In genomic region chr11:116004840-116005700, GRCm38 (mm10) we compare ENCODE assay signal across 8 mouse cellular contexts. TPM values are rescaled to one million over a fixed set of nuclear protein-coding genes. Genes with fewer than 3 reads are reported as not detected.
DNase-seq lines count a peak whose midpoint lies in the region; ATAC-seq and TF ChIP-seq lines count a peak whose summit lies in the region.

No protein-coding gene starts in this region.

- peak overlapping the region; percentile 67 for H3K9ac ChIP-seq in intestine, embryonic 16.5 days (ENCODE audit: low read depth, low read length)
- peak overlapping the region; percentile 55 for H3K9ac ChIP-seq in liver, adult 2 months (ENCODE audit: low read depth, low read length)
- peak overlapping the region; percentile 52; the same call in 1 of the 2 replicates for H3K9ac ChIP-seq in midbrain, postnatal 0 days (replicated peaks; ENCODE audit: low read length, poor library complexity, severe bottlenecking)

- H3K9me3 ChIP-seq in intestine, embryonic 16.5 days (ENCODE audit: control insufficient read depth, low read length): no peaks in the 10 kb centered on the region
- no peaks in the 10 kb centered on the region for H3K9me3 ChIP-seq in midbrain, postnatal 0 days (ENCODE audit: low read length)

- ATAC-seq in granulocyte monocyte progenitor cell, adult 5-6 weeks (replicated peaks; ENCODE audit: poor library complexity, severe bottlenecking): peak; percentile 85
- ATAC-seq in intestine, embryonic 16.5 days: peak; percentile 83
- ATAC-seq in midbrain, postnatal 0 days (ENCODE audit: low FRiP score): peak; percentile 72

- H3K27ac ChIP-seq in intestine, embryonic 16.5 days (ENCODE audit: low read length): peak overlapping the region; percentile 96
- peak overlapping the region; percentile 77 for H3K27ac ChIP-seq in liver, adult 2 months (replicated peaks; ENCODE audit: insufficient read depth, low read depth, low read length)
- H3K27ac ChIP-seq in midbrain, postnatal 0 days (ENCODE audit: low read depth, low read length): peak overlapping the region; percentile 55

- TF ChIP-seq CTCF in liver, adult 2 months (IDR thresholded peaks at IDR 0.05; ENCODE audit: low read depth, low read length): peak; percentile 63
- TF ChIP-seq CTCF in midbrain, postnatal 0 days (IDR thresholded peaks at IDR 0.05): peak; percentile 72

- H3K36me3 ChIP-seq in intestine, embryonic 16.5 days (ENCODE audit: control insufficient read depth, insufficient read depth, low read length): peaks cover 12% of the 10 kb centered on the region; the same call in 1 of the 2 replicates
- H3K36me3 ChIP-seq in liver, adult 2 months (ENCODE audit: control insufficient read depth, insufficient read depth, low read length): no peaks in the 10 kb centered on the region
- H3K36me3 ChIP-seq in midbrain, postnatal 0 days (ENCODE audit: insufficient read depth, low read length): peaks cover 5% of the 10 kb centered on the region; the same call in 1 of the 2 replicates

- peak overlapping the region; percentile 44 for H3K4me3 ChIP-seq in intestine, embryonic 16.5 days (ENCODE audit: low read length)
- H3K4me3 ChIP-seq in liver, adult 2 months (ENCODE audit: insufficient read depth, low read depth, low read length): peak overlapping the region; percentile 53
- H3K4me3 ChIP-seq in midbrain, postnatal 0 days (ENCODE audit: low read depth, low read length): peak overlapping the region; percentile 34

- DNase-seq in layer of hippocampus, adult 11-12 months (ENCODE audit: low spot score): peak; percentile 56
- no peak for DNase-seq in layer of hippocampus, adult 9-10 months (ENCODE audit: low spot score)
- peak; percentile 90 for DNase-seq in embryo, embryonic 9.5 days (ENCODE audit: extremely low spot score)
- peak; percentile 84 for DNase-seq in liver, adult 2 months (ENCODE audit: extremely low read depth, low read depth, low spot score)
- DNase-seq in midbrain, postnatal 0 days (ENCODE audit: low spot score): peak; percentile 68
- DNase-seq in spleen, postnatal 4 days (ENCODE audit: low spot score in 2 of 2): peak; percentile 69 to 86

- H3K79me2 ChIP-seq in liver, adult 2 months (ENCODE audit: control insufficient read depth, insufficient read depth, low read length): no peaks in the 10 kb centered on the region

- 3% methylated on average over 54 of the region's 54 CpGs for WGBS in intestine, embryonic 16.5 days
- WGBS in liver, adult 2 months: 2% methylated on average over 54 of the region's 54 CpGs
- WGBS in midbrain, postnatal 0 days: 6% methylated on average over 45 of the region's 54 CpGs

- H3K4me1 ChIP-seq in intestine, embryonic 16.5 days (ENCODE audit: control insufficient read depth, insufficient read depth, low read length): peaks cover 37% of the 10 kb centered on the region
- peaks cover 7% of the 10 kb centered on the region for H3K4me1 ChIP-seq in liver, adult 2 months (ENCODE audit: control insufficient read depth, insufficient read depth, low read length)
- peaks cover 5% of the 10 kb centered on the region; the same call in 1 of the 2 replicates for H3K4me1 ChIP-seq in midbrain, postnatal 0 days (ENCODE audit: insufficient read depth, low read length)

- TF ChIP-seq POLR2A in liver, adult 2 months (IDR thresholded peaks at IDR 0.05; ENCODE audit: extremely low read depth, insufficient read depth, low read length): no peak

- H3K4me2 ChIP-seq in intestine, embryonic 16.5 days (ENCODE audit: low read depth, low read length): peak overlapping the region; percentile 77
- peak overlapping the region; percentile 69 for H3K4me2 ChIP-seq in midbrain, postnatal 0 days (ENCODE audit: low read depth, low read length, poor library complexity, severe bottlenecking)

- no peaks in the 10 kb centered on the region for H3K27me3 ChIP-seq in intestine, embryonic 16.5 days (replicated peaks; ENCODE audit: control insufficient read depth, insufficient read depth, low read length)
- no peaks in the 10 kb centered on the region for H3K27me3 ChIP-seq in liver, adult 2 months (ENCODE audit: control insufficient read depth, insufficient read depth, low read length)
- H3K27me3 ChIP-seq in midbrain, postnatal 0 days (ENCODE audit: insufficient read depth, low read length): no peaks in the 10 kb centered on the region

RNA-seq across cellular contexts. Expression of gene Galk1, which starts 7.4 kb away (rescaled TPM):
- total RNA-seq in granulocyte monocyte progenitor cell, adult 5-6 weeks (2014; fragmentation: Nextera tagmentation): 36.7 and 62.2 TPM in 2 replicates
- 41.3 and 52.3 TPM in 2 replicates for total RNA-seq in granulocyte monocyte progenitor cell, adult 5-6 weeks (2017)
- 360 and 389 TPM in 2 replicates for polyA plus RNA-seq in intestine, embryonic 16.5 days (2015; fragmentation: Nextera tagmentation; extraction: Ambion mirVana)
- total RNA-seq in liver, adult 2 months (2014; rRNA removed): 49.5 and 53.0 TPM in 2 replicates
- polyA plus RNA-seq in liver, adult 2 months (2012; rRNA removed): 74.7 and 79.6 TPM in 2 replicates
- 36.3 and 44.0 TPM in 2 replicates for total RNA-seq in midbrain, postnatal 0 days (2014; rRNA removed)
- polyA plus RNA-seq in midbrain, postnatal 0 days (2015; fragmentation: Nextera tagmentation; extraction: Ambion mirVana): 47.7 and 49.5 TPM in 2 replicates

RNA-seq across cellular contexts. Expression of gene H3f3b, which starts 22.7 kb away (rescaled TPM):
- total RNA-seq in granulocyte monocyte progenitor cell, adult 5-6 weeks (2014; fragmentation: Nextera tagmentation): 447 and 460 TPM in 2 replicates
- total RNA-seq in granulocyte monocyte progenitor cell, adult 5-6 weeks (2017): 931 and 1,017 TPM in 2 replicates
- 1,239 and 1,387 TPM in 2 replicates for polyA plus RNA-seq in intestine, embryonic 16.5 days (2015; fragmentation: Nextera tagmentation; extraction: Ambion mirVana)
- 116 and 163 TPM in 2 replicates for total RNA-seq in liver, adult 2 months (2014; rRNA removed)
- polyA plus RNA-seq in liver, adult 2 months (2012; rRNA removed): 56.2 and 59.9 TPM in 2 replicates
- total RNA-seq in midbrain, postnatal 0 days (2014; rRNA removed): 568 and 792 TPM in 2 replicates
- 2,143 and 2,254 TPM in 2 replicates for polyA plus RNA-seq in midbrain, postnatal 0 days (2015; fragmentation: Nextera tagmentation; extraction: Ambion mirVana)

RNA-seq across cellular contexts. Expression of gene Unk, which starts 25.1 kb away (rescaled TPM):
- total RNA-seq in granulocyte monocyte progenitor cell, adult 5-6 weeks (2014; fragmentation: Nextera tagmentation): 25.4 and 40.0 TPM in 2 replicates
- 15.2 and 19.9 TPM in 2 replicates for total RNA-seq in granulocyte monocyte progenitor cell, adult 5-6 weeks (2017)
- polyA plus RNA-seq in intestine, embryonic 16.5 days (2015; fragmentation: Nextera tagmentation; extraction: Ambion mirVana): 22.9 and 24.4 TPM in 2 replicates
- total RNA-seq in liver, adult 2 months (2014; rRNA removed): 4.3 and 5.2 TPM in 2 replicates
- polyA plus RNA-seq in liver, adult 2 months (2012; rRNA removed): 8.9 and 13.8 TPM in 2 replicates
- 45.2 and 55.1 TPM in 2 replicates for total RNA-seq in midbrain, postnatal 0 days (2014; rRNA removed)
- 25.5 and 26.7 TPM in 2 replicates for polyA plus RNA-seq in midbrain, postnatal 0 days (2015; fragmentation: Nextera tagmentation; extraction: Ambion mirVana)

RNA-seq across cellular contexts. Expression of gene Itgb4, which starts 30.6 kb away (rescaled TPM):
- not detected in 2 replicates for total RNA-seq in granulocyte monocyte progenitor cell, adult 5-6 weeks (2014; fragmentation: Nextera tagmentation)
- total RNA-seq in granulocyte monocyte progenitor cell, adult 5-6 weeks (2017): not detected in 2 replicates
- polyA plus RNA-seq in intestine, embryonic 16.5 days (2015; fragmentation: Nextera tagmentation; extraction: Ambion mirVana): 11.9 and 15.2 TPM in 2 replicates
- total RNA-seq in liver, adult 2 months (2014; rRNA removed): 0.34 and 0.65 TPM in 2 replicates
- 0.18 and 0.25 TPM in 2 replicates for polyA plus RNA-seq in liver, adult 2 months (2012; rRNA removed)
- total RNA-seq in midbrain, postnatal 0 days (2014; rRNA removed): 2.2 and 3.0 TPM in 2 replicates
- 1.0 and 1.2 TPM in 2 replicates for polyA plus RNA-seq in midbrain, postnatal 0 days (2015; fragmentation: Nextera tagmentation; extraction: Ambion mirVana)
